Mouse (Mus musculus) heart, postnatal 4 days (tissue): Measurements from ENCODE around the gene Cog7. TPM values are rescaled to one million over a fixed set of nuclear protein-coding genes. Genes with fewer than 3 reads are reported as not detected.

Experiments used
- DNase-seq: peaks from one replicate; pipeline ENCODE4 v3.0.0; 2021
- total RNA-seq, 2 experiments: library from RNA; stranded (reverse); gene quantifications; 2 replicates each; pipeline ENCODE4 v1.2.3; 2021

Cog7 gene
- total RNA-seq, 2 experiments from 2014 or later: 15.9 to 16.0 TPM

DNA sequence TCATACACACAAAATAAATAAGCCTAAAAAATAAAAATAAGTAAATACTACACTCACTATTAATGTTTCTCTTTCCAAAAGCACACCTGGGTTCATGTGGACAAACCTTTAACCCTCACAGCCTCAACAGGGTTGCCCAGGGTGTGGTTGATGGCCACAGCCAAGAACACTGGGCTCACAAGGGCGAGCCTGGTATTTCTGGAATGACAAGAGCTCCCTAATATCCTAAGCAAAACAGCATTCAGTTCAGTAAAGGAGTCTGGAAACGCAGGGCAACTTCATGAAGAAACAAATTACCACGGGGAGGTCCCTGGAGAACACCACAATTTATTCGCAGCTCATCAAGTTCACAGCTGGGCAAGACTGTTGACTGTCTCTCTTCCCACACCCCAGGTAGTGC, 34.0 kb downstream of the Cog7 start:
- no peak for DNase-seq

- no peak for DNase-seq
These were observed 35.3 kb downstream of the Cog7 start for GRCm38 (mm10) chr7:121946196-121946595.

DNA sequence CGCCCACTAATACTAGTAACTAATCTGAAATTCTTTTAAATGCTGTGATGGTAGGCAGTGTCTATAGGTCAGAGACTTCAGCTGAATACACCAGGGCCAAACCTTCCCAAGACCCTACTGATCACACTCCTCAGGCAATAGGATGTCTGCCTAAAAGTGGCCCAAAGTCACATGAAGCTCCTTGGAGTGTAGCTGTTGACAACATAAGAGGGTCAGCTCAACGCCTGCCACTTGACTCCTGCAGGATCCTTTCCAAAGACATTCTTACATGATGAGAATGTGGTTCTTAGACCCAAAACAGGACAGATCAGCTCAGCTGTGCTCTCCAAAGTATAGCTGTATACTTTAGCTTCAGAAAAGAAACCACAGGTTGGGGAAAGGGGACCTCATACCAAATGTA, 39.1 kb downstream of the Cog7 start:
- no peak for DNase-seq

GRCm38 (mm10) chr7:121941640-121942039, 39.9 kb downstream of the Cog7 start:
- DNase-seq: no peak

DNA sequence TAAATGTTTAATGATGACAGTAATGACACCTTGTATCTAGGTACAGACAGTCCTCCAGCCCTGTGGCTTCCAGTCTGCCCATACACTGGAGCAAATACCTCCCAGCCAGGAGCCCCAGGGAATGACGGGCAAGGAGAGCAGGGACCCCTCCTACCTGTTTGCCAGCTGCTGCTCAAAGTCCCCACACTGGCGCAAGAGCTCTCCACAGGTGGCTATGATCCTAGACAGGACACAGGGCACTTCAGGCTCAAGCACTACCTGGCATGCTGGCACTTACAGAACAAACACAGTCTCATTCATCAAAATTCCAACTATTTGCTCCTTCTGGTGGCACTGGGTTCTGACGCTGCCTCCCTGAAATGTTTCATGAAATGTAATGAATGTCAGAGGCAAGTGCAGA, 40.5 kb downstream of the Cog7 start:
- no peak for DNase-seq

DNA sequence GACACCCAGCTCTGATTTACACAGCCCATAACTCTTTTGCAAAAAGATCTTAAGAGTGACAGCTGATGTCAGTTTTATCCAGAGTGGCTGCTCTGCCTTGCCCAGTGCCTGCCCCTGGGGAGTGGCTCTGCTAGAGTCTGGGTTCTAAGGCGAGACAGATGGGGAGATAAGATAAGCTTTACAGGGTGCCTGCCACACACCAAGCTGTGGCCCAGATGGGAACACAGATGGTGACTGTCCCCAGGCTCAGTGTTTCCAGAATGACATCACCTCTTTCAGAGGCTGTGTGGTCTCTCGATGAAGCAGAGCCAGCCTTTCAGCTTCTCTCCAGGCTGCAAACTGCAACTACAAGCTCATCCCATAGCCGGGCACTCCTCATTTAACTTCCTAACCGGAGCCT, 41.8 kb downstream of the Cog7 start:
- DNase-seq: peak; percentile 18

DNA sequence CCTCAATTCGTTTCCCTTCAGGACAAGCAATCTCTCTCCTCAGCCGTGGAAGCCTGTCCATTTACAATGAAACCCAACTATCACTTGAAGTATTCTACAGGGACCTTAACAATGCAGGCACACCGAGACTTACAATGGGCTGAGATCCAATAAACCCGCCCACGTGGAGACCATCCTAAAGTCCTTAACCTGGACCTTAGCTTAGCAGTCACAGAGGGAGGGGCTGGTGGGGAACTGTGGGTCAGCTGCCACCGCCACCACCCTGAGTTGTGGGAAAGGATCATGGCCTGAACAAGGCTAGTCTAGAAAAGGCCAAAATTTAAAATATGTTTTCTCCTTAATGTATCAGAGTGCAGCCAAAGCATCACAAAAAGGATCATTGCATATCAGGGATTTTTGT, 42.3 kb downstream of the Cog7 start:
- DNase-seq: no peak

GRCm38 (mm10) chr7:121938124-121938891, 43.2 kb downstream of the Cog7 start:
- no peak for DNase-seq

- DNase-seq: peak; percentile 15
These were observed 44.5 kb downstream of the Cog7 start for GRCm38 (mm10) chr7:121936861-121937630.

DNA sequence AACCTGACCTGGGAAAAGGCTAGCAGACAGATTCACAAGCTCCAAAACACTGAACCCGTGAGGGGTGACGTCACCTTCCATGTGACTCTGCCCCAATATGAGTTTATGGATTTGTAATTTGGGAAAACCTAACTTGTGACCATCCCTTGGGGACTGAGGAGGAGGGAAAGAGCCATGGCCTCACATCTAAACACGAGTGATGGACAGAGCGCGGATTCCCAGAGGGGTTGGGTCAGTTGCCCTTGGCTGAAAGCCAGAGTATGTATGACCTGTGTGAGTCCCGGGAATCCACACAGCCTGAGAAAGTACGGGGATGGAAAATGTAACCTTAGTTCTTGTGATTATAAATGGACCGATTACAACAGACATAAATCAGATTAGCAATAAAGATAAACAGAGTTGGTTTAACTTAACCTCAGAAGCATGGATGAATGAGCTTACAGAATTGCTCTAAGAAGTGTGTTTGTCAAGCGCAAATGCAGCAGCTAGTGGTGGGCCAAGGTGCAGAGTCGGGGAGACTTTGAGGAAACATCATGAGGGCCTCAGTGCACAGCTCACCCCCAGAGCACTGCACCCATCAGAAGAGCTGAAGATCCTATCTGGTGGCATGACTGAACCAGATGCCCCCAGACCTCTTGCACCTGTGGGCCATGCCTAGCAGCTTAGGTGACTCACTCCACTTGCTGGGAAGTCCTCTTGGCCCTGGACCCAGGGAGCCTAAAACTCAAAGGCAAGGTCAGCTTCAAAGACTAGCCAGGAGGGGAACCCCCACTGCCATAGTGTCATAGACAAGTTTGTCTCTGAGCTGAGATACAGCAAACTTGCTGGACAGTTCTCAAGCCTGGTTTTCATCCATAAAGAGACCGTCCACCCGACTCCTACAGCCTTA, 45.4 kb downstream of the Cog7 start:
- DNase-seq: peak; percentile 32

GRCm38 (mm10) chr7:121934346-121934745, 47.2 kb downstream of the Cog7 start:
- DNase-seq: no peak

DNA sequence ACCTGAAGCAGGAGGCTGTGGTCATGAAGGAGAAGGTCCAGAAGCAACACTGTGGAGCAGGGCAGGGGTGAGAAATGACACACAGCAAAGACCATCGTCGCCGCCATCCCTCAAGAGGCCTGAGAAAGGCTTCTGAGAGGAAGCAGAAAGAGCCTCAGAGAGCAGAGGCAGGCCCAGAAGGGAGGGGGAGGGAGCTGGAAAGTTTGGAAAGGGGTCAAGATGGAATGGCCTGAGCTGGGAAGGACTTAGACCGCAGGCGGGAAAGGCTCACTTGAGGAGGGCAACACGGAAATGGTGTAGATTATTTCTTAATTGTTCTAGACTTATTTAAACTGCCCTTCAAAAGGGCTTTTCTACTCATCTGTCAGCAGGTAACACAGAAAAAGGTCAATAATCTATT, 47.8 kb downstream of the Cog7 start:
- DNase-seq: no peak

DNA sequence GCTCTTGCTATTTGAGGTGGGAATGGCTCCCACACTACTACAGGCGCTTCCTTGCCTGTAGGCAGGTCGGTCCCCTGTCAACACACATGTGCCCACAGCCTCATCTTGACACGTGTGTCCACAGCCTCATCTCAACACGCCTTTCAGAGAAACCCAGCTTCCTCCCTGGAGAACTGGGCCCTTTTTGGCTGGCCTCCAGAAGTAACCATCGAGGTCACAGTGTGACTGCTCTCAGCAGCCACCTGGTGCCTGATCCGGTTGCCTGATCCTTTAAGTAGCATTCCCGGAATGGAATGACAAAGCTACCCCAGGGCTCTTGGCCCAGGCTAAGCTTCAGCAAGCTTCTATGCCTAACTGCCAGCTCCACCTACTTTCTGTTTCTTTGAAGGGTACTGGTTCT, 50.3 kb downstream of the Cog7 start:
- no peak for DNase-seq

DNA sequence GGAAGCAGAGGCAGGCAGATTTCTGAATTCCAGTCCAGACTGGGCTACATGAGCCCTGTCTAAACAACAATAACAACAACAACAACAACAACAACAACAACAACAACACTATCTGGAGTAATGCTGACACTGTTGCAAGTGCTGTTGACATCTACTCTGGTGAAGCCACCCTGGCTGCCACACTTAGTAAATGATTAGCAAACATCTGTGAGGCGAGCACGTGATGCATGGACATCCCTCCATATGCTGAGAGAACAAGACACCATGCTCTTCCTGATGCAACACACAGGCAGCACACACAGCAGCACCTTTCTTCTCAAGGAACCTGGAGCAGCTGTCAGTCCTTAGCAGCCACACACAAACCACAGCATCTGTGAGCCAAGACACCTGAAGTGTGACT, 53.6 kb downstream of the Cog7 start:
- no peak for DNase-seq

DNA sequence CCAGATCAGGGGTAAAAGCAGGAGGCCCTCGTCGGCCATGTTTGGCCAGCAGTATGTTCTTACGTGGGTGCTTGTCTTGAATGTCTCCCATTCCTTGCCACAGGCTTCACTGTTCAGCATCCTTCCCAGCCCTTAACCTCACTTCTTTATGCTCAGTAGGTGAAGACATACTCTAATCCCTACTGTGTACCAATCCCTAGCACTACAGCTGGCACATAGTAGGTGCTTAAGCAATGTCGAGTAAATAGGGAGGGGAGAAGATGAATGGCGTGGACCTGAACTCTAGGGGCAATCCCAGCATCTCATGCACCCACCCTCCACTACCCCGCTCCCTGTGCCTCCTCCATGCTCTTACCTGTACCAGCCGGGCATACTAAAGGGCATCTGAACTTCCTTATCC, 57.1 kb downstream of the Cog7 start:
- no peak for DNase-seq

GRCm38 (mm10) chr7:121913944-121914343, 67.6 kb downstream of the Cog7 start:
- DNase-seq: no peak

DNA sequence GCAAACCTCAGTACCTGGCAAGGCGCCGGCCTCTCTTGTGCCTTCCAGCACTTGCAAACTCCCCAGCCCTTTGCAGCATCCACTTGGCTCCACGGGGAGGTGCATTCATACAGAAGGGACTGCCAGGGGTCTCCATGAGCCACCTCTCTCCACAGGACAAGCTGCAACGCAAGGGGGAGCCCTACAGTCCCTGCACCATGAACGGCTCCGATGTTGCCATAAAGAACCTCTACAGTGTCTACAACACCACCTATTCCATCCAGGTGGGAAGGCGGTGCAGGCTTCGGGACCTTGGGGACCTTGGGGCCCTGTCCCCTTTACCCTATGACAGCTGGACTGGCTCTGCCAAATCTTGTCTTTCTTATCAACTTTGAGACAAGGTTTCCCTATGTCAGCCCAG, 69.3 kb downstream of the Cog7 start:
- DNase-seq: no peak

GRCm38 (mm10) chr7:121906879-121907278, 74.6 kb downstream of the Cog7 start:
- no peak for DNase-seq

DNA sequence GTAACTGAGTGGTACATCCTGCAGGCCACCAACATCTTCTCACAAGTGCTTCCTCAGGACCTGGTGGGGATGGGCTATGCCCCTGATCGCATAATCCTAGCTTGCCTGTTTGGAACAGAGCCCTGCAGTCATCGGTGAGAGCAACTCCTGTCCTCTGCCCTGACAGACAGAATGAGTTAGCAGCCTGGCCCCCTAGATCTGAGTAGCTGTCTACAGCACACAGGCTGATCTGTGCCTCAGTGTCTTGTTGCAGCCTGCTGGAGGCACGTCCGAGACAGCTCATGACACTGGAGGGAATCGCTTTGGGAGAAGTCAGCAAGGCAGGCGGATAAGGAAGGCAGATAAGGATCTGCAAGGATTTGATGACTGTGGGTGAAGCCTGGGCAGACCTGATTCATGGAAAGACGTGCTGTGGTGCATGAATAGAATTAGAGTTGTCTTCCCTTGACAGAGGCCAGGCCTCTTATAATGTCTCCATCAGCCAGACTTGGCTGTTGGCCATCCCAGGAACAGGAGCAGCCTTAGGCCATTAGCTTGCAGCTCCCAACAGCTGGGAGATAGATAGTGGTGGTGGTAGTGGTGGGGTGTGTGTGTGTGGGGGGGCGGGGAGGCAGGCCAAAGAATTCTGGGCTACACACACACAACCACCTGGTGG, 78.6 kb downstream of the Cog7 start:
- DNase-seq: peak; percentile 40

GRCm38 (mm10) chr7:121899940-121900339, 81.6 kb downstream of the Cog7 start:
- DNase-seq: no peak

GRCm38 (mm10) chr7:121899311-121899710, 82.2 kb downstream of the Cog7 start:
- peak; percentile 64 for DNase-seq

GRCm38 (mm10) chr7:121896689-121897088, 84.8 kb downstream of the Cog7 start:
- DNase-seq: no peak
